Mouse (Mus musculus) MEL (cell line): ENCODE measurements around the gene Klf16. TPM values are rescaled to one million over a fixed set of nuclear protein-coding genes. Genes with fewer than 3 reads are reported as not detected.

Experiments used
- DNase-seq: peaks from one replicate; pipeline ENCODE4 v3.0.0; 2011; ENCODE audit warnings: low read depth, low spot score
- H3K27ac ChIP-seq: 2 replicates; pipeline ENCODE4 v1.5.1; 2012; ENCODE audit warnings: low read depth, mild to moderate bottlenecking, control low read depth, low read length, moderate library complexity; ENCODE audit not compliant: control insufficient read depth
- H3K27me3 ChIP-seq, 2 experiments: fragments of 150-350 bp in 1 of 2; sonication (generic) in 1 of 2; 2 replicates each; pipeline ENCODE4 v1.6.1; 2012; ENCODE audit warnings: low read length in 2 of 2, mild to moderate bottlenecking in 2 of 2, improper control_type of control experiment in 1 of 2, moderate library complexity in 1 of 2; ENCODE audit not compliant: insufficient read depth in 2 of 2, control insufficient read depth in 1 of 2
- H3K36me3 ChIP-seq, 2 experiments: 2 replicates each; pipeline ENCODE4 v1.6.1; 2012 to 2014; ENCODE audit warnings: low read length in 2 of 2, improper control_type of control experiment in 1 of 2, inconsistent platforms in 1 of 2, mild to moderate bottlenecking in 1 of 2; ENCODE audit not compliant: insufficient read depth in 2 of 2, control insufficient read depth in 1 of 2
- H3K4me1 ChIP-seq, 2 experiments: fragments of 150-350 bp in 1 of 2; sonication (generic) in 1 of 2; 2 replicates each; pipeline ENCODE4 v1.6.1; 2012; ENCODE audit warnings: low read length in 2 of 2, improper control_type of control experiment in 1 of 2, mild to moderate bottlenecking in 1 of 2; ENCODE audit not compliant: insufficient read depth in 2 of 2, control insufficient read depth in 1 of 2
- H3K4me3 ChIP-seq, 2 experiments: fragments of 150-350 bp in 1 of 2; sonication (generic) in 1 of 2; 2 replicates each; pipeline ENCODE4 v1.5.1; 2012; ENCODE audit warnings: low read depth in 2 of 2, low read length in 2 of 2, mild to moderate bottlenecking in 2 of 2, moderate library complexity in 2 of 2, control low read depth in 1 of 2, improper control_type of control experiment in 1 of 2; ENCODE audit not compliant: control insufficient read depth in 1 of 2, insufficient read depth in 1 of 2
- H3K79me2 ChIP-seq: 2 replicates; pipeline ENCODE4 v1.6.1; 2012; ENCODE audit warnings: mild to moderate bottlenecking, low read length, moderate library complexity; ENCODE audit not compliant: control insufficient read depth, poor library complexity, insufficient read depth
- H3K9ac ChIP-seq: 2 replicates; pipeline ENCODE4 v1.6.1; 2012; ENCODE audit warnings: low read depth, mild to moderate bottlenecking, control low read depth, low read length, moderate library complexity; ENCODE audit not compliant: control insufficient read depth, poor library complexity, severe bottlenecking
- H3K9me3 ChIP-seq: fragments of 150-350 bp; sonication (generic); replicated peaks from 2 replicates; pipeline ENCODE4 v1.6.1; 2012; ENCODE audit warnings: mild to moderate bottlenecking, low read length, improper control_type of control experiment, moderate library complexity; ENCODE audit not compliant: insufficient read depth
- CHD2 ChIP-seq: IDR thresholded peaks from 2 replicates; pipeline ENCODE4 v1.6.1; 2011; ENCODE audit warnings: low read length, improper control_type of control experiment
- ELF1 ChIP-seq: IDR thresholded peaks from 2 replicates; pipeline ENCODE4 v1.6.1; 2014; ENCODE audit warnings: low read depth, mild to moderate bottlenecking, inconsistent platforms, low read length, improper control_type of control experiment, moderate library complexity
- GABPA ChIP-seq: IDR thresholded peaks from 2 replicates; pipeline ENCODE4 v1.6.1; 2012; ENCODE audit warnings: low read depth, mild to moderate bottlenecking, inconsistent platforms, low read length, improper control_type of control experiment, moderate library complexity
- GATA1 ChIP-seq: IDR thresholded peaks from 2 replicates; pipeline ENCODE4 v1.6.1; 2011; ENCODE audit warnings: low read depth, low read length, improper control_type of control experiment
- JUND ChIP-seq: IDR thresholded peaks from 2 replicates; pipeline ENCODE4 v1.6.1; 2011; ENCODE audit warnings: low read depth, mild to moderate bottlenecking, improper control_type of control experiment, low read length
- KAT2A ChIP-seq: conservative IDR thresholded peaks from 2 replicates; pipeline ENCODE4 v1.6.1; 2012; ENCODE audit warnings: low read depth, low read length, improper control_type of control experiment, inconsistent platforms
- MAZ ChIP-seq: IDR thresholded peaks from 2 replicates; pipeline ENCODE4 v1.6.1; 2012; ENCODE audit warnings: low read depth, mild to moderate bottlenecking, inconsistent platforms, low read length, improper control_type of control experiment
- MEF2A ChIP-seq: IDR thresholded peaks from 2 replicates; pipeline ENCODE4 v1.6.1; 2014; ENCODE audit warnings: low read depth, mild to moderate bottlenecking, inconsistent platforms, low read length, improper control_type of control experiment; ENCODE audit not compliant: poor library complexity, insufficient replicate concordance, severe bottlenecking; ENCODE audit errors: extremely low read depth
- POLR2AphosphoS2 ChIP-seq: IDR thresholded peaks from 2 replicates; pipeline ENCODE4 v1.6.1; 2011; ENCODE audit warnings: low read length, improper control_type of control experiment
- RCOR1 ChIP-seq: IDR thresholded peaks from 2 replicates; pipeline ENCODE4 v1.6.1; 2012; ENCODE audit warnings: low read depth, mild to moderate bottlenecking, inconsistent platforms, low read length, improper control_type of control experiment
- SIN3A ChIP-seq: IDR thresholded peaks from 2 replicates; pipeline ENCODE4 v1.6.1; 2012; ENCODE audit warnings: low read length, improper control_type of control experiment, inconsistent platforms
- SMC3 ChIP-seq: IDR thresholded peaks from 2 replicates; pipeline ENCODE4 v1.6.1; 2011; ENCODE audit warnings: low read depth, low read length, improper control_type of control experiment
- TAL1 ChIP-seq: IDR thresholded peaks from 2 replicates; pipeline ENCODE4 v1.6.1; 2012; ENCODE audit warnings: mild to moderate bottlenecking, inconsistent platforms, low read length, moderate library complexity, mixed read lengths
- TCF12 ChIP-seq: IDR thresholded peaks from 2 replicates; pipeline ENCODE4 v1.6.1; 2014; ENCODE audit warnings: low read depth, mild to moderate bottlenecking, inconsistent platforms, low read length, improper control_type of control experiment, moderate library complexity
- UBTF ChIP-seq: IDR thresholded peaks from 2 replicates; pipeline ENCODE4 v1.6.1; 2012; ENCODE audit warnings: low read depth, mild to moderate bottlenecking, inconsistent platforms, low read length, improper control_type of control experiment, moderate library complexity, borderline replicate concordance; ENCODE audit not compliant: insufficient read depth
- USF1 ChIP-seq: IDR thresholded peaks from 2 replicates; pipeline ENCODE4 v1.6.1; 2014; ENCODE audit warnings: low read depth, mild to moderate bottlenecking, inconsistent platforms, low read length, improper control_type of control experiment, moderate library complexity
- USF2 ChIP-seq, 2 experiments: IDR thresholded peaks; 2 replicates each; pipeline ENCODE4 v1.6.1; 2011 to 2012; ENCODE audit warnings: improper control_type of control experiment in 2 of 2, low read length in 2 of 2, borderline replicate concordance in 1 of 2, inconsistent platforms in 1 of 2, low read depth in 1 of 2, mild to moderate bottlenecking in 1 of 2; ENCODE audit not compliant: insufficient read depth in 1 of 2
- ZC3H11A ChIP-seq: IDR thresholded peaks from 2 replicates; pipeline ENCODE4 v1.6.1; 2012; ENCODE audit warnings: low read depth, mild to moderate bottlenecking, inconsistent platforms, low read length, improper control_type of control experiment
- polyA plus RNA-seq, 2 experiments: library from polyadenylated mRNA; stranded (reverse) in 1 of 2; unstranded in 1 of 2; fragments of >175 nt in 1 of 2; fragments of >200 nt in 1 of 2; gene quantifications; 2 replicates each; pipeline versions ENCODE4 v1.2.1 to v1.2.4; 2012; ENCODE audit warnings: low replicate concordance in 2 of 2, low read depth in 1 of 2; ENCODE audit not compliant: insufficient read length in 2 of 2, insufficient read depth in 1 of 2, missing spikeins in 1 of 2
- total RNA-seq: library from RNA; depleted of rRNA; stranded (reverse); fragments of 300-350 nt; gene quantifications from 2 replicates; pipeline ENCODE4 v1.2.3, GENCODE M21; 2012

Klf16 gene
- total and polyA plus RNA-seq, 3 experiments, result 37.1 to 51.1 TPM; not detected in 1

DNA sequence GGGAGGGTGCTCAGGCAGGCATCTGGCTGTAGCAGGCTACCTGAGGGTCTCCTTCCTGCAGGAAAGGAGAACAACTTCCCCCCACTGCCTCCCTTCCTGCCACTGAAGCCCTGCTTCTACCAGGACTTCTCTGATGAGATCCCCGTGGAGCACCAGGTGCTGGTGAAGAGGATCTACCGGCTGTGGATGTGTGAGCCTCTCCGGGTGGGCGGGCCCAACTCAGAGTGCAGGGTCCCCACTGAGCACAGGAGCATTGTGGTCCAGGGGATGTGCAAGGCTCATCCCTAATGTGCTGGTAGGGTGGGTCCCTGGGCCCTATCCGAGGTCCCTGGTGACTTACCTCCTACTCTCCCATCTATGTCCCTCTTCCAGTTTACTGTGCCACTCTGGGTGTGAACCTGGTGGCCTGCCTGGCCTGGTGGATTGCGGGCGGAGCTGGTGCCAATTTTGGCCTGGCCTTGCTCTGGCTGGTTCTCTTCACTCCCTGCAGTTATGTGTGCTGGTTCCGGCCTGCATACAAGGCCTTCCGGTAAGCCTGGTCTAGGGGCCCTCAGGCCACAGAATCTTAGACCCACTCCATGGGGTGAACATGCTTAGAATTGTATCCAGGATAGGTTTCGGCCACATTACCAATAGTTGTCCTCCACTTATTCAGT is 32.3 kb upstream of the Klf16 start:
- Histone ChIP-seq H3K9me3 (no peaks in the 10 kb centered on the region), H3K27me3 (no peaks in the 10 kb centered on the region), H3K4me1 (no peaks in the 10 kb centered on the region), H3K79me2 (peaks cover 23% of the 10 kb centered on the region), H3K4me3 (no peak overlapping the region), H3K27ac (no peak overlapping the region)
- no peak for DNase-seq
- TF ChIP-seq ELF1 (no peak), JUND (no peak), MAZ (no peak), SMC3 (no peak), ZC3H11A (no peak), GATA1 (no peak), USF1 (no peak), UBTF (no peak), GABPA (no peak), USF2 (IDR thresholded peaks at IDR 0.05; ENCODE audit: borderline replicate concordance in 1 of 2, insufficient read depth in 1 of 2, low read depth in 1 of 2, low read length in 2 of 2) (no peak), MEF2A (no peak), KAT2A (no peak), POLR2AphosphoS2 (no peak)
- TF ChIP-seq, all 39 proteins: peak for 0
- H3K9ac ChIP-seq, result no peak overlapping the region
- peaks cover 0 to 4% of the 10 kb centered on the region in 2 experiments; a peak in 1 of 4 replicates for H3K36me3 ChIP-seq

DNA sequence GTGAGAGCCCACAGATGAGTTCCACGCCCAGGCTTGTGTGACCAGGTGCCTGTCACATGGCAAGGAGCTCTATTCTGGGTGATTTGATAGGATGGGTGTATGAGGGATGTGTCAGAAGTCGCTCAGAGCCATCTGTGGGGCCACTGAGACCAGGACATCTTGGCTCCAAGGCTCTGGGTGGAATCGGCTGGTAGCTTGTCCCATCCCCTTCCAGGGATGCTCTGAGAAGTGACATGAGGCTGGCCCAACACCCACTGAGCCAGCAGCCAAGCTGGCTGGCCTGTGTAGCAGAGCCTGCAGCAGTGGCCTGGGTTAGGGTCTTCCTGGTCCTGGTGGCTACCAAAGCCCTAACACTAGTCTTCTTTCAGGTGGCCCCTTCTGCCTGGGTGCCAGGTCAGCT is 31.3 kb upstream of the Klf16 start:
- H3K9ac ChIP-seq, result no peak overlapping the region
- no peak for DNase-seq
- TF ChIP-seq TAL1 (no peak), JUND (no peak), SMC3 (no peak), UBTF (no peak), MAZ (no peak), TCF12 (no peak), SIN3A (no peak), CHD2 (no peak), RCOR1 (no peak)
- TF ChIP-seq, all 39 proteins: peak for 0
- Histone ChIP-seq H3K27ac (no peak overlapping the region), H3K9me3 (no peaks in the 10 kb centered on the region), H3K4me1 (peaks cover 0 to 7% of the 10 kb centered on the region in 2 experiments; a peak in 3 of 4 replicates), H3K27me3 (no peaks in the 10 kb centered on the region), H3K79me2 (peaks cover 32% of the 10 kb centered on the region), H3K36me3 (peaks cover 2 to 6% of the 10 kb centered on the region in 2 experiments; a peak in 3 of 4 replicates), H3K4me3 (no peak overlapping the region)
